Mouse (Mus musculus): ENCODE measurements around the gene Klk1b26.

GRCm38 (mm10) chr7:43985657-43986056, 26.3 kb upstream of the Klk1b26 start:
- TF ChIP-seq CHD2 (IDR thresholded peaks at IDR 0.05; ENCODE audit: low read depth, low read length), result no peak
- TF ChIP-seq ZNF384 (IDR thresholded peaks at IDR 0.05; ENCODE audit: low read depth, low read length), result no peak

All from ES-E14 (cell line).